Mouse (Mus musculus) bone marrow, adult 2 months (tissue): ENCODE data around the gene Auh. TPM values are rescaled to one million over a fixed set of nuclear protein-coding genes. Genes with fewer than 3 reads are reported as not detected.

Source experiments
- H3K27ac ChIP-seq: fragments of 200-500 bp; 2 replicates; pipeline ENCODE4 v1.5.1; 2012; ENCODE audit warnings: low read depth, mild to moderate bottlenecking, control low read depth, inconsistent platforms, low read length; ENCODE audit not compliant: control insufficient read depth, poor library complexity, insufficient read depth
- H3K4me1 ChIP-seq: fragments of 200-500 bp; 2 replicates; pipeline ENCODE4 v1.6.1; 2011; ENCODE audit warnings: low read length; ENCODE audit not compliant: control insufficient read depth, insufficient read depth
- H3K4me3 ChIP-seq: fragments of 200-500 bp; replicated peaks from 2 replicates; pipeline ENCODE3; 2011; ENCODE audit warnings: mild to moderate bottlenecking, low read depth, low read length, control low read depth; ENCODE audit not compliant: control insufficient read depth
- CTCF ChIP-seq: fragments of 200-500 bp; IDR thresholded peaks from 2 replicates; pipeline ENCODE4 v1.5.1; 2011; ENCODE audit warnings: low read length, control low read depth; ENCODE audit not compliant: control insufficient read depth, insufficient read depth
- POLR2A ChIP-seq: fragments of 200-500 bp; IDR thresholded peaks from 2 replicates; pipeline ENCODE4 v1.6.1; 2011; ENCODE audit warnings: low read depth, mild to moderate bottlenecking, control low read depth, low read length, borderline replicate concordance; ENCODE audit not compliant: control insufficient read depth
- WGBS: fragments of 180-500 bp; shearing (Covaris S2); methylation state at CpG from one replicate; pipeline ENCODE4 v1.1.7; 2018; 5-methylcytosine and 5-hydroxymethylcytosine counted together
- polyA plus RNA-seq: library from polyadenylated mRNA; stranded (reverse); fragments of >200 nt; gene quantifications from 2 replicates; pipeline ENCODE4 v1.2.4, GENCODE M21; 2011; ENCODE audit warnings: low replicate concordance; ENCODE audit not compliant: missing spikeins, insufficient read depth, insufficient read length

Gene Auh
- polyA plus RNA-seq, 1 experiment, result 30.1 TPM

DNA sequence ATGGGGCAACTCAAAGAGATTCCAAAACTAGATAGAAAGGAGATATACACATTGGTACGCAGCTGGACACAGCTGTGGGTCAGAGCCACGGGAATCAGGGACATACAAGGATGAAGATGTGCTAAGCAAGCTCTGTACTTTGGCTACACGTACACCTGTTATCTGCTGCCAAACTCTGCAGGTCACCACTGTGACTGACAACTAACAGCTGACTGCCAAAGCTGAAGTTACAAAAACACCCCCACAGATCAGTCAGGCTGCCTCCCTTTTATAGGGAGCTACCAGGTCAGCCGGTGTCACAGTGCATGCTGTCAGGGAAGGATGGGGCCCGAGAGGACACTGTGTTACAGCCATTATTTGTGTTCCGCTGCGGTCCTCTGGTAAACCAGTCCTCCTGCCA is 11.5 kb upstream of the Auh start:
- Histone ChIP-seq H3K4me3 (no peak overlapping the region), H3K27ac (no peak overlapping the region), H3K4me1 (no peaks in the 10 kb centered on the region; the same call in 1 of the 2 replicates)
- WGBS, result 85% methylated on average over 7 of the region's 7 CpGs
- TF ChIP-seq CTCF (no peak), POLR2A (no peak)

DNA sequence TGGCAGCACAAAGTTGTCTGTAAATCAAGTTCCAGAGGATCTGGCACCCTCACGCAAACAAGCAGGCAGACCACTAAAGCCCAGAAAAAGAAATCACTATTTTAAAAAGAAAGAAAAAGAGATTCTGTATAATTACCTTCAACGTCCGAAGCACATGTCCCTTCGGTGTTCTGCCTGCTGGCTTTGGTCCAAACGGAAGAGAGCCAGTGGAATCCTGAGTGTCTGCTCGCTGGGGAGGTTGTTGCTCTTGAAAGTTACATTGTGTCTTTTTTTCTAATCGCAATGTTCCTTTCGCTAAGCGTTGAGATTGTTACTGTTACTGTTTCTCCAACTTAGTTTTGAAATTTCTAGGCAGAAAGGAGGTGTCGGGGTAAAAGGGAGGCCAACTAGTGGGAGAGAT is 1.1 kb upstream of the Auh start:
- Histone ChIP-seq H3K4me3 (no peak overlapping the region), H3K27ac (no peak overlapping the region), H3K4me1 (peaks cover 2% of the 10 kb centered on the region)
- TF ChIP-seq CTCF (no peak), POLR2A (no peak)
- 74% methylated on average over 10 of the region's 10 CpGs for WGBS

DNA sequence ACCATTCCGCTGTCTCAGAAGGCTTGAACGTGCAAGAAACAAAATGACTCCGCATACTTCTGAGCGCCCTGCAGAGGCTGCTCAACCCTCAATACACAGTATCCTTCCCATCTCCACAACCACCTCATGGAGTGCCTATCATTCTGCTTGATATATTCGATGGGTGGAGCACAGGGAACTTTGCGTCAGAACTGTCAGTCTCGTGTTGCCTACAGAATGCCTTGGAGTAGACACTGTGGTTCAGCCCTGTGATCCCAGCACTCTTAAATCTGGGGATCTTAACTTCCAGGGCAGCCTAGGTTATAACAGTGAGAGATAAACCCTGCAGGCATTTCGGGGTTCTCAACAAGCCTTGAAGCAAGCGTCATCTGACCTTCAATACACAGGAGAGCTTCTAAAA is 1.1 kb downstream of the Auh start:
- TF ChIP-seq CTCF (no peak), POLR2A (no peak)
- WGBS, result 51% methylated on average over 9 of the region's 9 CpGs
- H3K4me1 ChIP-seq, result peaks cover 2% of the 10 kb centered on the region
- peak overlapping the region; percentile 86 for H3K4me3 ChIP-seq
- H3K27ac ChIP-seq, result no peak overlapping the region

- 79% methylated on average over 5 of the region's 5 CpGs for WGBS
- H3K4me1 ChIP-seq, result peaks cover 2% of the 10 kb centered on the region
- TF ChIP-seq CTCF, result no peak
- no peak for TF ChIP-seq POLR2A
Measured at GRCm38 (mm10) chr13:52924457-52924856, 5.0 kb downstream of the Auh start.

GRCm38 (mm10) chr13:52921966-52922365 is 7.5 kb downstream of the Auh start:
- 59% methylated on average over 8 of the region's 8 CpGs for WGBS
- Histone ChIP-seq H3K4me1 (no peaks in the 10 kb centered on the region; the same call in 1 of the 2 replicates), H3K27ac (no peak overlapping the region), H3K4me3 (no peak overlapping the region)
- TF ChIP-seq CTCF (no peak), POLR2A (no peak)

More at GRCm38 (mm10) chr13:52924457-52924856, 5.0 kb downstream of the Auh start:
- no peak overlapping the region for H3K4me3 ChIP-seq
- no peak overlapping the region for H3K27ac ChIP-seq

- no peaks in the 10 kb centered on the region; the same call in 1 of the 2 replicates for H3K4me1 ChIP-seq
- TF ChIP-seq POLR2A, result no peak
- TF ChIP-seq CTCF, result no peak
- no peak overlapping the region for H3K4me3 ChIP-seq
- WGBS, result 82% methylated on average over 7 of the region's 7 CpGs
- no peak overlapping the region for H3K27ac ChIP-seq
Measured at GRCm38 (mm10) chr13:52921065-52921825, 8.2 kb downstream of the Auh start.

DNA sequence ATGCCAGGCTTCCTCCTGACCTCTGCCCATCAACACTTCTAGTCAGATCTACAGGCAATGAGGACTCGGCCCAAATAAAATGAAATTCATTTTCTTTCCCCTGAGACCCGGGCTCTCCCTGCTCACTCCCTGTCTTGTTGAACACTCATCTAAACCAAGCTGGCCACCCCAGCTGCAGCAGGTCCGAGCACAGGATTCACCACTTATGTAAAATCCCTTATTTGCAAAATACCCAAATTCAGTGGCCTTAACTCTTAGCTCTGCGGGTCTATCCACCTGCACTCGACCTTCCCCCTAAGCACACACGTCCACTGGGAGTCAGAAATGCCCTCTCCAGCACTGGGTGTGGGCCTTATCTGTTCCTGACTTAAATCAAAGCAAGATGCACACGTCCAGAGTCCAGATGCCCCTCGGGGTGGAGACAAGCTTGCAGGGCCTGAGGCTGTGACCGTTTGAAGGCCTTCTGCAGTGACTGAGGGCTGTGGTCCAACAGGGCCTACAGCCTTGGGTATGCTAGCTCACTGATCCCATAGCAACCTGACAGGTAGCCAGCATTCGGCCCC is 9.6 kb downstream of the Auh start:
- 81% methylated on average over 10 of the region's 10 CpGs for WGBS
- TF ChIP-seq CTCF, result no peak
- no peak for TF ChIP-seq POLR2A
- no peak overlapping the region for H3K27ac ChIP-seq
- no peak overlapping the region for H3K4me3 ChIP-seq
- H3K4me1 ChIP-seq, result no peaks in the 10 kb centered on the region; the same call in 1 of the 2 replicates

GRCm38 (mm10) chr13:52918333-52918732 is 11.1 kb downstream of the Auh start:
- H3K4me1 ChIP-seq, result no peaks in the 10 kb centered on the region; the same call in 1 of the 2 replicates
- WGBS, result 88% methylated on average over 5 of the region's 5 CpGs
- no peak overlapping the region for H3K4me3 ChIP-seq
- no peak for TF ChIP-seq POLR2A
- TF ChIP-seq CTCF, result no peak
- H3K27ac ChIP-seq, result no peak overlapping the region
